Mouse (Mus musculus): ENCODE data around the gene Fam129b. TPM values are rescaled to one million over a fixed set of nuclear protein-coding genes. Genes with fewer than 3 reads are reported as not detected.

The Fam129b gene
- polyA plus RNA-seq, 1 experiment from 2014 or later, result 47.9 TPM

- H3K4me3 ChIP-seq, result no peak overlapping the region
- H3K27ac ChIP-seq, result no peak overlapping the region
- no peaks in the 10 kb centered on the region for H3K27me3 ChIP-seq (ENCODE audit: low read depth, poor library complexity, severe bottlenecking)
- WGBS, result 56% methylated on average over 6 of the region's 6 CpGs
- no peaks in the 10 kb centered on the region for H3K9me3 ChIP-seq (replicated peaks)
- DNase-seq (ENCODE audit: low spot score), result no peak
- no peaks in the 10 kb centered on the region for H3K36me3 ChIP-seq
- H3K4me1 ChIP-seq, result peaks cover 14% of the 10 kb centered on the region
Measured at GRCm38 (mm10) chr2:32869721-32870274, 6.1 kb upstream of the Fam129b start.

- Histone ChIP-seq H3K27ac (no peak overlapping the region), H3K4me3 (no peak overlapping the region), H3K36me3 (no peaks in the 10 kb centered on the region), H3K4me1 (peaks cover 20% of the 10 kb centered on the region), H3K27me3 (ENCODE audit: low read depth, poor library complexity, severe bottlenecking) (no peaks in the 10 kb centered on the region), H3K9me3 (replicated peaks) (no peaks in the 10 kb centered on the region)
- no peak for DNase-seq (ENCODE audit: low spot score)
- 52% methylated on average over 8 of the region's 8 CpGs for WGBS
Measured at GRCm38 (mm10) chr2:32870275-32871100, 5.4 kb upstream of the Fam129b start.

- peak overlapping the region; percentile 74; the same call in 1 of the 2 replicates for H3K4me3 ChIP-seq
- H3K9me3 ChIP-seq (replicated peaks), result no peaks in the 10 kb centered on the region
- no peaks in the 10 kb centered on the region for H3K27me3 ChIP-seq (ENCODE audit: low read depth, poor library complexity, severe bottlenecking)
- 74% methylated on average over 3 of the region's 3 CpGs for WGBS
- H3K4me1 ChIP-seq, result peaks cover 52% of the 10 kb centered on the region
- no peaks in the 10 kb centered on the region for H3K36me3 ChIP-seq
- 0 out of 2 replicates have a peak overlapping the region, but pooled peaks have one; percentile 28 for H3K27ac ChIP-seq
- DNase-seq (ENCODE audit: low spot score), result no peak
Measured at GRCm38 (mm10) chr2:32874070-32874469, 1.8 kb upstream of the Fam129b start.

- no peaks in the 10 kb centered on the region for H3K27me3 ChIP-seq (ENCODE audit: low read depth, poor library complexity, severe bottlenecking)
- peak overlapping the region; percentile 95 for H3K27ac ChIP-seq
- DNase-seq (ENCODE audit: low spot score), result peak; percentile 61
- WGBS, result 16% methylated on average over 15 of the region's 15 CpGs
- H3K4me1 ChIP-seq, result peaks cover 60% of the 10 kb centered on the region
- H3K9me3 ChIP-seq (replicated peaks), result no peaks in the 10 kb centered on the region
- no peaks in the 10 kb centered on the region for H3K36me3 ChIP-seq
- peak overlapping the region; percentile 74 for H3K4me3 ChIP-seq
Measured at GRCm38 (mm10) chr2:32874951-32875674, 801 bp upstream of the Fam129b start.

GRCm38 (mm10) chr2:32876490-32877302 lies 782 bp downstream of the Fam129b start:
- no peaks in the 10 kb centered on the region for H3K27me3 ChIP-seq (ENCODE audit: low read depth, poor library complexity, severe bottlenecking)
- no peaks in the 10 kb centered on the region for H3K9me3 ChIP-seq (replicated peaks)
- peak; percentile 62 for DNase-seq (ENCODE audit: low spot score)
- peaks cover 6% of the 10 kb centered on the region for H3K36me3 ChIP-seq
- peaks cover 76% of the 10 kb centered on the region for H3K4me1 ChIP-seq
- WGBS, result 3% methylated on average over 20 of the region's 20 CpGs
- peak overlapping the region; percentile 95 for H3K27ac ChIP-seq
- peak overlapping the region; percentile 74 for H3K4me3 ChIP-seq

- H3K4me3 ChIP-seq, result peak overlapping the region; percentile 74
- H3K27me3 ChIP-seq (ENCODE audit: low read depth, poor library complexity, severe bottlenecking), result no peaks in the 10 kb centered on the region
- H3K9me3 ChIP-seq (replicated peaks), result no peaks in the 10 kb centered on the region
- peaks cover 82% of the 10 kb centered on the region for H3K4me1 ChIP-seq
- no peak for DNase-seq (ENCODE audit: low spot score)
- WGBS, result 33% methylated on average over 5 of the region's 5 CpGs
- H3K27ac ChIP-seq, result peak overlapping the region; percentile 95
- peaks cover 8% of the 10 kb centered on the region for H3K36me3 ChIP-seq
Measured at GRCm38 (mm10) chr2:32877303-32877702, 1.4 kb downstream of the Fam129b start.

- Histone ChIP-seq H3K36me3 (peaks cover 8% of the 10 kb centered on the region), H3K27me3 (ENCODE audit: low read depth, poor library complexity, severe bottlenecking) (no peaks in the 10 kb centered on the region), H3K4me3 (peak overlapping the region; percentile 74), H3K4me1 (peaks cover 88% of the 10 kb centered on the region), H3K9me3 (replicated peaks) (no peaks in the 10 kb centered on the region), H3K27ac (peak overlapping the region; percentile 95; the same call in 1 of the 2 replicates)
- no peak for DNase-seq (ENCODE audit: low spot score)
- 54% methylated on average over 6 of the region's 6 CpGs for WGBS
Measured at GRCm38 (mm10) chr2:32877761-32878393, 2.0 kb downstream of the Fam129b start.

GRCm38 (mm10) chr2:32878396-32878795 lies 2.5 kb downstream of the Fam129b start:
- Histone ChIP-seq H3K4me1 (peaks cover 93% of the 10 kb centered on the region), H3K27me3 (ENCODE audit: low read depth, poor library complexity, severe bottlenecking) (no peaks in the 10 kb centered on the region), H3K36me3 (peaks cover 13% of the 10 kb centered on the region), H3K9me3 (replicated peaks) (no peaks in the 10 kb centered on the region), H3K27ac (peak overlapping the region; percentile 95; the same call in 1 of the 2 replicates), H3K4me3 (peak overlapping the region; percentile 74)
- DNase-seq (ENCODE audit: low spot score), result no peak
- WGBS, result 73% methylated on average over 3 of the region's 3 CpGs

GRCm38 (mm10) chr2:32879593-32879992 lies 3.7 kb downstream of the Fam129b start:
- Histone ChIP-seq H3K9me3 (replicated peaks) (no peaks in the 10 kb centered on the region), H3K4me3 (no peak overlapping the region), H3K4me1 (peaks cover 95% of the 10 kb centered on the region), H3K27me3 (ENCODE audit: low read depth, poor library complexity, severe bottlenecking) (no peaks in the 10 kb centered on the region), H3K27ac (0 out of 2 replicates have a peak overlapping the region, but pooled peaks have one; percentile 8), H3K36me3 (peaks cover 16% of the 10 kb centered on the region)
- DNase-seq (ENCODE audit: low spot score), result no peak
- 77% methylated on average over 5 of the region's 5 CpGs for WGBS

- no peak overlapping the region; the same call in 1 of the 2 replicates for H3K4me3 ChIP-seq
- DNase-seq (ENCODE audit: low spot score), result no peak
- H3K4me1 ChIP-seq, result peaks cover 95% of the 10 kb centered on the region
- no peaks in the 10 kb centered on the region for H3K9me3 ChIP-seq (replicated peaks)
- H3K36me3 ChIP-seq, result peaks cover 16% of the 10 kb centered on the region
- 60% methylated on average over 6 of the region's 6 CpGs for WGBS
- no peaks in the 10 kb centered on the region for H3K27me3 ChIP-seq (ENCODE audit: low read depth, poor library complexity, severe bottlenecking)
- peak overlapping the region; percentile 80 for H3K27ac ChIP-seq
Measured at GRCm38 (mm10) chr2:32881054-32881453, 5.1 kb downstream of the Fam129b start.

- WGBS, result 53% methylated on average over 3 of the region's 3 CpGs
- peak overlapping the region; percentile 80 for H3K27ac ChIP-seq
- H3K27me3 ChIP-seq (ENCODE audit: low read depth, poor library complexity, severe bottlenecking), result no peaks in the 10 kb centered on the region
- no peaks in the 10 kb centered on the region for H3K9me3 ChIP-seq (replicated peaks)
- no peak for DNase-seq (ENCODE audit: low spot score)
- peaks cover 16% of the 10 kb centered on the region for H3K36me3 ChIP-seq
- no peak overlapping the region for H3K4me3 ChIP-seq
- peaks cover 94% of the 10 kb centered on the region for H3K4me1 ChIP-seq
Measured at GRCm38 (mm10) chr2:32881723-32882122, 5.8 kb downstream of the Fam129b start.
